Mouse (Mus musculus): ENCODE data around the gene Olfr1310. TPM values are rescaled to one million over a fixed set of nuclear protein-coding genes. Genes with fewer than 3 reads are reported as not detected.
"Not testable (repeated sequence)": the region's sequence is repeated elsewhere in the genome, so short reads cannot be mapped to it uniquely, and the experiment has no call there.

Olfr1310 gene
- not detected in 2 replicates for polyA plus RNA-seq (2015; fragmentation: Nextera tagmentation; extraction: Ambion mirVana)

DNA sequence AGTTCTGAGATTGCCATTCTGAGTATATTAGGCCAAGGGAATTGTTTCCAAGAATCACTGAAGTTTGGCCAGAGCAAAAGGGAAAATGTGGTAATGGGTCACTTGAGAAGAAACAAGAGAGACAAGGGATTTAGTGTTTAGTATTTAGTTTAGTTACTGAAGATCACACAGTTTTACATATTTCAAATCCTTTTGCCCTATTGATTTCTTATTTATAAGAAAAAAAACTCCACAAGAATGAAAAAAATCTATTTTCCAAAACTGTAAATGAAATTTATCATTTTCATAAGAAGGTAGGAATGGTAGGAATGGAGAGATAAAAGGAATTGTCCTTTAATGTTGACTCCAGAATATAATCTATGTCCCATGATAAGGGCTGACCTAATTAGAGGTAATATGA is at the start of gene Olfr1310:
TSS of gene Olfr1310 (minus strand) at position 101 of the 400 bp plus-strand sequence.
- TF ChIP-seq EP300 (IDR thresholded peaks at IDR 0.05; ENCODE audit: low read depth) (no peak), CTCF (IDR thresholded peaks at IDR 0.05; ENCODE audit: low read depth) (no peak)
- ATAC-seq = no peak
- H3K4me3 ChIP-seq (ENCODE audit: low read depth, low read length) = no peak within 1 kb of the TSS

DNA sequence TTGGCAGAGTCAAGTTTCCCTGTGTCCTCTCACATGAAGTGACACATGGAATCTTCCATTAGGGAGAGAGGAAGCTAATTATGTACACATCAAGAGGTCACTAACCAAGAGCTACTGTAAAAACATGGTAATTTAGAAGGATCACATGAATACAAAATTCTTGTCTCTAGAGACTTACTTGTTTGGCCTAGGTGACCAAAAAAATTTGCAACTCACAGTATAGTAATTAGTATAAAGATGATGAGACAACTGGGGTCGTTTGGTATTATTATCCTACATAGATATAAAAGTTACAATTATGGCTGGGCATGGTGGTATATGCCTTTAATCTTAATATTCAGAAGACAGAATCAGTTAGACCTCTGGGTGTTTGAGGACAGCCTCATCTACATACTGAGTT is 37.6 kb upstream of the Olfr1310 start, which contains the start of gene Olfr1312:
TSS of gene Olfr1312 (minus strand) at position 101 of the 400 bp plus-strand sequence.
- H3K4me3 ChIP-seq (ENCODE audit: low read depth, low read length) = no peak within 1 kb of the TSS
- H3K9ac ChIP-seq (replicated peaks) = no peak within 1 kb of the TSS
- ATAC-seq = no peak
- no peak within 1 kb of the TSS for H3K27ac ChIP-seq (ENCODE audit: low read depth)
- H3K4me1 ChIP-seq (ENCODE audit: insufficient read depth) = no peaks in the 10 kb centered on the region
- no peak for TF ChIP-seq CTCF (IDR thresholded peaks at IDR 0.05; ENCODE audit: low read depth)
- no peak for TF ChIP-seq EP300 (IDR thresholded peaks at IDR 0.05; ENCODE audit: low read depth)
- no peak within 1 kb of the TSS for H3K4me2 ChIP-seq (ENCODE audit: low read depth, low read length)
- no peaks in the 10 kb centered on the region for H3K27me3 ChIP-seq (ENCODE audit: insufficient read depth, low read length)
- 16% methylated on average over 1 of the region's 1 CpGs for WGBS (ENCODE audit: insufficient replicate concordance)
- DNase-seq = no peak
- no peaks in the 10 kb centered on the region for H3K9me3 ChIP-seq (ENCODE audit: low read length)
- no peaks in the 10 kb centered on the region for H3K36me3 ChIP-seq (replicated peaks; ENCODE audit: insufficient read depth, low read length)

More for the DNA sequence above, at the start of gene Olfr1310:
- Histone ChIP-seq H3K4me2 (ENCODE audit: low read depth, low read length) (no peak within 1 kb of the TSS), H3K27me3 (ENCODE audit: insufficient read depth, low read length) (no peaks in the 10 kb centered on the region), H3K36me3 (replicated peaks; ENCODE audit: insufficient read depth, low read length) (no peaks in the 10 kb centered on the region), H3K9me3 (ENCODE audit: low read length) (no peaks in the 10 kb centered on the region), H3K27ac (ENCODE audit: low read depth) (no peak within 1 kb of the TSS), H3K4me1 (ENCODE audit: insufficient read depth) (no peaks in the 10 kb centered on the region), H3K9ac (replicated peaks) (no peak within 1 kb of the TSS)
- DNase-seq = no peak

DNA sequence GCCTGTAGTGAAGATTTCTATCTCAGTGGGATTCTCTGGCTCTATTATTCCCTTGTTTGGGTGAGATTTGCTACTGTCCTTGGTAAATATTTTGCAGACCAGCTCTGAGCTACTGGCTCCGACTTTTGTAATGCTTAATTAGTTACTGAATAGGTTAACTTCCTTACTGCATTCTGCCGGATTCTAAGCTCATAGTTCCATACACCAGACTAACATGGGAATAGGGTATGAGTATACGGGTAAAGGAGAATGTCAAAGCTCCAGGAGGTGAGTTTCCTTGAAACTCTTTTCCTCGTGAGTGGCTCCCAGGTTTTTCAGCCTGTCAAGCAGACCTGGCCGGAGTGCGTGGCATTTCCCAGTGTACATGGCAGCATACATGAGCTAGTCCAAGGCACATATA is 14.5 kb upstream of the Olfr1310 start:
- not testable (repeated sequence) for H3K9me3 ChIP-seq (ENCODE audit: low read length)

DNA sequence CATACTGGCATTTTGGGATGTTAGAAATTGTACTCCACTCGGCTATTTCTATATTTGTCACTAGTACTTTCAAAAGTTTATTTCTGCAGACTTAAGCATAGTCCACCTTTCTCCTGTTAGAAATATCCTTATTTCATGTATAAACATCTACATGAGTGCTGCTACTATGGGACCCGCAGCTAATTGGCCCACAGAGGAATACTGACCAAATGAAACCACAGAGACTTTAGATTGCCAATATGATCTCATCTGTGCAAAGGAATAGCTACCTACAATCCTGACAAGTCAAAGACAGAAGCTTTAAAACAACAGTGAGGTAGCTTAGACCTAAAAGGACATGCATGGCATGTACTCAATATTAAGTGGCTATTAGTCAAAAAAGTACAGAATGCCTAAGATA is 11.8 kb upstream of the Olfr1310 start, which contains the start of gene Olfr1311:
TSS of gene Olfr1311 (minus strand) at position 101 of the 400 bp plus-strand sequence.
- Histone ChIP-seq H3K27me3 (ENCODE audit: insufficient read depth, low read length) (no peaks in the 10 kb centered on the region), H3K36me3 (replicated peaks; ENCODE audit: insufficient read depth, low read length) (no peaks in the 10 kb centered on the region), H3K4me3 (ENCODE audit: low read depth, low read length) (no peak within 1 kb of the TSS), H3K9ac (replicated peaks) (no peak within 1 kb of the TSS), H3K4me1 (ENCODE audit: insufficient read depth) (no peaks in the 10 kb centered on the region), H3K27ac (ENCODE audit: low read depth) (no peak within 1 kb of the TSS), H3K9me3 (ENCODE audit: low read length) (no peaks in the 10 kb centered on the region), H3K4me2 (ENCODE audit: low read depth, low read length) (no peak within 1 kb of the TSS)
- WGBS (ENCODE audit: insufficient replicate concordance) = 74% methylated on average over 2 of the region's 2 CpGs
- no peak for ATAC-seq
- TF ChIP-seq CTCF (IDR thresholded peaks at IDR 0.05; ENCODE audit: low read depth) (no peak), EP300 (IDR thresholded peaks at IDR 0.05; ENCODE audit: low read depth) (no peak)
- no peak for DNase-seq

More for the DNA sequence above, 14.5 kb upstream of the Olfr1310 start:
- H3K27ac ChIP-seq (ENCODE audit: low read depth); DNase-seq; H3K36me3 ChIP-seq (replicated peaks; ENCODE audit: insufficient read depth, low read length); ATAC-seq; H3K4me1 ChIP-seq (ENCODE audit: insufficient read depth); H3K27me3 ChIP-seq (ENCODE audit: insufficient read depth, low read length); H3K4me2 ChIP-seq (ENCODE audit: low read depth, low read length); H3K9ac ChIP-seq (replicated peaks); H3K4me3 ChIP-seq (ENCODE audit: low read depth, low read length): not testable (repeated sequence)
- 45% methylated on average over 6 of the region's 6 CpGs for WGBS (ENCODE audit: insufficient replicate concordance)

DNA sequence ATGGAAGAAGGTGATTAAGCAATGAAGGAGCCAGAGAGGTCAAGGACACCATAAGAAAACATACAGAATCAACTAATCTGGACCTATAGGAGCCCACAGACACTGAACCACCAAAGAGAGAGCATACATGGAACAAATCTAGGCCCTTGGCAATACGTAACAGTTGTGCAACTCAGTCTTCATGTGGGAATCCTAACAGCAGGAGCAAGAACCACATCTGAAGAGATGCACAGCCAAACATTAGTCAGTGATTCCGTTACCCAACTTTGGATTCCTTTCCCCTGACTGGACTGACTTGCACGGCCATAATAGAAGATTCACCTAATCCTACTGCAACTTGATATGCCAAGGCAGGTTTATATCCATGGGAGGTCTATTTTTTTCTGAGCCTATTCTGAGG is 2.4 kb upstream of the Olfr1310 start:
- 64% methylated on average over 3 of the region's 3 CpGs for WGBS (ENCODE audit: insufficient replicate concordance)
- DNase-seq (no peak), ATAC-seq (no peak)
- H3K36me3 ChIP-seq (replicated peaks; ENCODE audit: insufficient read depth, low read length) = no peaks in the 10 kb centered on the region
- H3K9ac ChIP-seq (replicated peaks) = no peak overlapping the region
- no peak overlapping the region for H3K4me2 ChIP-seq (ENCODE audit: low read depth, low read length)
- no peaks in the 10 kb centered on the region for H3K9me3 ChIP-seq (ENCODE audit: low read length)
- H3K4me3 ChIP-seq (ENCODE audit: low read depth, low read length) = no peak overlapping the region
- H3K27ac ChIP-seq (ENCODE audit: low read depth) = no peak overlapping the region
- no peak for TF ChIP-seq CTCF (IDR thresholded peaks at IDR 0.05; ENCODE audit: low read depth)
- no peak for TF ChIP-seq EP300 (IDR thresholded peaks at IDR 0.05; ENCODE audit: low read depth)
- H3K4me1 ChIP-seq (ENCODE audit: insufficient read depth) = no peaks in the 10 kb centered on the region
- H3K27me3 ChIP-seq (ENCODE audit: insufficient read depth, low read length) = no peaks in the 10 kb centered on the region

DNA sequence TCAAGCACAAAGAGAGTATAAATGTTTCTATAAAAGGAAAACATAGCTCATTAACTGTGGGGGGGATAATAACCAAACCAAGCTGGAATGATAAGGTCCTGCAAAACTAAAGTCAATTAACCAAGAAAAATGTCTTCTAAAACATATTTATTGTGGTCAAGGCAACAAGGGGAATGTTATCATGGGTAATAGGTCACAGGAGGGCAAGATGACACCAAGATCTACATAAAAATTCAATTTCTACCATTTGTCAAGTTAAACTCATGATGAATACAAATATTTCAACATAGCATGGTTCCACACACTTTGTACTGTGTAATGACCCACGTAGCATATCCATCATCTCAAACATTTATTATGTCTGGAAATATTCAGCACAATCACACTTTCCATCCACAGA is 22.3 kb downstream of the Olfr1310 start, which contains the start of gene Olfr1309:
TSS of gene Olfr1309 (minus strand) at position 101 of the 400 bp plus-strand sequence.
- no peaks in the 10 kb centered on the region for H3K4me1 ChIP-seq (ENCODE audit: insufficient read depth)
- no peaks in the 10 kb centered on the region for H3K27me3 ChIP-seq (ENCODE audit: insufficient read depth, low read length)
- H3K36me3 ChIP-seq (replicated peaks; ENCODE audit: insufficient read depth, low read length) = no peaks in the 10 kb centered on the region
- WGBS (ENCODE audit: insufficient replicate concordance) = 44% methylated on average over 1 of the region's 1 CpGs
- DNase-seq = no peak
- H3K9me3 ChIP-seq (ENCODE audit: low read length) = peaks cover 3% of the 10 kb centered on the region; the same call in 1 of the 2 replicates
- no peak within 1 kb of the TSS for H3K4me2 ChIP-seq (ENCODE audit: low read depth, low read length)
- H3K27ac ChIP-seq (ENCODE audit: low read depth) = no peak within 1 kb of the TSS
- no peak for ATAC-seq
- TF ChIP-seq EP300 (IDR thresholded peaks at IDR 0.05; ENCODE audit: low read depth) = no peak
- no peak for TF ChIP-seq CTCF (IDR thresholded peaks at IDR 0.05; ENCODE audit: low read depth)
- no peak within 1 kb of the TSS for H3K4me3 ChIP-seq (ENCODE audit: low read depth, low read length)
- no peak within 1 kb of the TSS for H3K9ac ChIP-seq (replicated peaks)

DNA sequence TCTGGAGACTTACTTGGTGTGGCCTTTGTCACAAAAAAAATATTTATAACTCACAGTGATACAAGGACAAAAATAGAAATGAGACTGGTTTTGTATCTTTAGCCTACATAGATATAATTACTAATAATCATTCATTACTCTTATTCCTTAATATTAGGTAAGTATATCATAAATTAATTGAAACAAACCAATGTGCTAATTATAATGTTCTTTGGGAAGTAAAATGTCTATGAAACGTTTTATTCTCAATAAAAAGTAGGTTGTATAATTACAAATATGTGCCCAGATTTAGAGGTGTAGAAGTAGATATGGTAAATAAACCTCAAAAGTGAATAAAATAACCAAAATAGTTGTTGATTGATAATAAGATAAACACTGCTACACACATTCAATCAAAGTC is 47.7 kb downstream of the Olfr1310 start, which contains the start of gene Olfr1308:
TSS of gene Olfr1308 (minus strand) at position 101 of the 400 bp plus-strand sequence.
- Histone ChIP-seq H3K4me2 (ENCODE audit: low read depth, low read length) (no peak within 1 kb of the TSS), H3K4me3 (ENCODE audit: low read depth, low read length) (no peak within 1 kb of the TSS), H3K9me3 (ENCODE audit: low read length) (no peaks in the 10 kb centered on the region), H3K36me3 (replicated peaks; ENCODE audit: insufficient read depth, low read length) (no peaks in the 10 kb centered on the region), H3K9ac (replicated peaks) (no peak within 1 kb of the TSS), H3K27me3 (ENCODE audit: insufficient read depth, low read length) (no peaks in the 10 kb centered on the region), H3K27ac (ENCODE audit: low read depth) (no peak within 1 kb of the TSS), H3K4me1 (ENCODE audit: insufficient read depth) (no peaks in the 10 kb centered on the region)
- ATAC-seq (no peak), DNase-seq (no peak)
- no peak for TF ChIP-seq EP300 (IDR thresholded peaks at IDR 0.05; ENCODE audit: low read depth)
- TF ChIP-seq CTCF (IDR thresholded peaks at IDR 0.05; ENCODE audit: low read depth) = no peak
- WGBS (ENCODE audit: insufficient replicate concordance) = 53% methylated on average over 1 of the region's 1 CpGs

Other genes with a start within 250 kb of the Olfr1310 start
- gene Olfr1302, start 235.3 kb downstream of the Olfr1310 start, polyA plus RNA-seq (2015; fragmentation: Nextera tagmentation; extraction: Ambion mirVana) = not detected in 2 replicates
- gene Olfr1303, start 192.4 kb downstream of the Olfr1310 start, polyA plus RNA-seq (2015; fragmentation: Nextera tagmentation; extraction: Ambion mirVana) = not detected in 2 replicates
- not detected in 2 replicates for gene Olfr1305, start 135.6 kb downstream of the Olfr1310 start, polyA plus RNA-seq (2015; fragmentation: Nextera tagmentation; extraction: Ambion mirVana)
- not detected in 2 replicates for gene Olfr1306, start 96.4 kb downstream of the Olfr1310 start, polyA plus RNA-seq (2015; fragmentation: Nextera tagmentation; extraction: Ambion mirVana)
- not detected in 2 replicates for gene Olfr1307, start 63.3 kb downstream of the Olfr1310 start, polyA plus RNA-seq (2015; fragmentation: Nextera tagmentation; extraction: Ambion mirVana)
- gene Olfr1308, start 47.8 kb downstream of the Olfr1310 start, polyA plus RNA-seq (2015; fragmentation: Nextera tagmentation; extraction: Ambion mirVana) = not detected in 2 replicates
- not detected in 2 replicates for gene Olfr1309, start 22.4 kb downstream of the Olfr1310 start, polyA plus RNA-seq (2015; fragmentation: Nextera tagmentation; extraction: Ambion mirVana)
- not detected in 2 replicates for gene Olfr1311, start 11.7 kb upstream of the Olfr1310 start, polyA plus RNA-seq (2015; fragmentation: Nextera tagmentation; extraction: Ambion mirVana)
- not detected in 2 replicates for gene Olfr1312, start 37.5 kb upstream of the Olfr1310 start, polyA plus RNA-seq (2015; fragmentation: Nextera tagmentation; extraction: Ambion mirVana)
- gene Olfr1313, start 65.1 kb upstream of the Olfr1310 start, polyA plus RNA-seq (2015; fragmentation: Nextera tagmentation; extraction: Ambion mirVana) = not detected in 2 replicates
- gene Olfr1314, start 84.1 kb upstream of the Olfr1310 start, polyA plus RNA-seq (2015; fragmentation: Nextera tagmentation; extraction: Ambion mirVana) = not detected in 2 replicates
- not detected in 2 replicates for gene Olfr1315-ps1, start 102.7 kb upstream of the Olfr1310 start, polyA plus RNA-seq (2015; fragmentation: Nextera tagmentation; extraction: Ambion mirVana)
- gene Olfr1316, start 122.3 kb upstream of the Olfr1310 start, polyA plus RNA-seq (2015; fragmentation: Nextera tagmentation; extraction: Ambion mirVana) = not detected in 2 replicates
- gene Olfr1317, start 127.6 kb upstream of the Olfr1310 start, polyA plus RNA-seq (2015; fragmentation: Nextera tagmentation; extraction: Ambion mirVana) = not detected in 2 replicates
- not detected in 2 replicates for gene Olfr1318, start 141.5 kb upstream of the Olfr1310 start, polyA plus RNA-seq (2015; fragmentation: Nextera tagmentation; extraction: Ambion mirVana)
- gene Lpcat4, start 226.8 kb upstream of the Olfr1310 start, polyA plus RNA-seq (2015; fragmentation: Nextera tagmentation; extraction: Ambion mirVana) = 1.6 and 1.7 TPM in 2 replicates
- gene Nutm1, start 246.6 kb upstream of the Olfr1310 start, polyA plus RNA-seq (2015; fragmentation: Nextera tagmentation; extraction: Ambion mirVana) = 0.02 TPM in 1 of 2 replicates, not detected in the other
- 129 TPM in 2 replicates for gene Nop10, start 249.2 kb upstream of the Olfr1310 start, polyA plus RNA-seq (2015; fragmentation: Nextera tagmentation; extraction: Ambion mirVana)